Mouse (Mus musculus): Measurements from ENCODE around the gene Nkx6-1.

DNA sequence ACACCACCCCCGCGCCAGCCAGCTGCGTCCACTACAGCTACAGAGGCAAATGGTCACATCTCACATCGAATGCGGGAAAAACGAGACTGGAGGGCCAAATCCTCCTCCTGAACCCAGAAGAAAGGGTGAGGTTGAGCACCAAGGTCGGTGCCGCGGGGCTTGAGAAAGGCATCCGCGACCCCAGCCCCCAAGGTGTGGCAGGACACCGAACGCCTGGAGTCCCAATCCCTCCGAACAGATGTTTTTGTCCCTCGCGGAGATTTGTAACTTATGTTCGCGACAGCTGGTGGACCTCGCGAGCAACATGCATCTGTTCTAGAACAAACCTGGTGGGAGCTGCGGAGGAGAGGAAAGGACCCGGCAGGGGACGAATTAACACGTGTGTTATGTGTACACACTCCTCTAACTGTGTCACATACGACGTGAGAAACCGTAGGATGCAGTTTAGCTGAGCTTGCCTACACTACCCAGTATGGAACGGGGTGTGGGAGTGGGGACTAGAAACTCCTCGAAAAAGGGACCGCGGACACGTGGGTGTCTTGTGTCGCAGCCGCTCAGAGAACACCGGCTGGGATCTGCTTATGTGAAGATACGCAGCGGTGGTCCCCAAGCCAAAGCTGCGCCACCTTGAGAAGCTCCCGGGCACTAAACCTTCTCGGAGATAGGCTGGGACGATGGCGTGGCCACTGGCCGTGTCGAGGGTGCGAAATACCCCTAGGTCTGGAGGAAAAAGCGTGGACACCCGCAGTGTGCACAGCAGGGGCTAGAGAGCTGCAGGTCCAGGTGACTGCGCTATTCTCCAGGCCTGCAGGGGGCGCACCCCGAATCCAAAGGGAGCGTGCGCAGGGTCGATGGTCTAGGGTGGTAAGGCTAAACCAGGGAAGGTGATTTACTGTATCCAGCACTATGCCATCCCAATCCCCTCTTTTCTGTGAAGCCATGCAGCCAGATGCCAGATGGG is 16.8 kb downstream of the Nkx6-1 start:
- TF ChIP-seq CTCF (IDR thresholded peaks at IDR 0.05; ENCODE audit: low read depth, low read length) (no peak), TAL1 (conservative IDR thresholded peaks at IDR 0.05; ENCODE audit: low read depth, low read length) (no peak)
